Mouse (Mus musculus) heart, adult 2 months (tissue): Measurements from ENCODE around the gene Adgrg5.

Source experiments
- CTCF ChIP-seq: fragments of 200-600 bp; IDR thresholded peaks from 2 replicates; pipeline ENCODE4 v1.8.1; 2022; ENCODE audit warnings: antibody characterized with exemption, mild to moderate bottlenecking, moderate library complexity
- EP300 ChIP-seq: fragments of 200-500 bp; IDR thresholded peaks from 2 replicates; pipeline ENCODE4 v1.6.1; 2011; ENCODE audit warnings: low read depth, low read length, control low read depth; ENCODE audit not compliant: insufficient read depth
- POLR2A ChIP-seq: fragments of 200-500 bp; IDR thresholded peaks from 2 replicates; pipeline ENCODE4 v1.6.1; 2011; ENCODE audit warnings: mild to moderate bottlenecking, low read depth, low read length, control low read depth; ENCODE audit not compliant: insufficient read depth

DNA sequence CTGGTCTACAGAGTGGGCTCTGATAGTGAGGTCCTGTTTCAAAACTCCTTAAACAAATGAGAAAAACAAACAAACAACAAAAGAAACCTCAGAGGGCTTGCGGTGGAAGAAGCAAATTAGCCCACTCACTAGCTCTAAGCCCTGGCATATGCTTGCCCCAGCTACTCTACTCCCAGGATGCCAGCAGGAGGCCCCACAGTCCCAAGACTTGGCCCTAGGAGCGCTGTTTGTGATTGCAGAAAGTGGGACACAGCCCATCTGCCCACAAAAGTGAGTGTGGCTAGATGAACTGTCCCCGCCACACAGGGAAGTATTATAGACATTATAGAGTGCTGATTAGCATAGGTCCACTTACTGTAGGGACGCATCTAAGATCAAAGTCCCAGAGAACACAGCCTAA lies 24.9 kb downstream of the Adgrg5 start:
- TF ChIP-seq CTCF (no peak), POLR2A (no peak), EP300 (no peak)
